Mouse (Mus musculus) cerebral cortex, adult 2 months (tissue): ENCODE results near the gene Zfp94.

ENCODE experiments used
- WGBS: fragments of 180-500 bp; shearing (Covaris S2); methylation state at CpG from one replicate; pipeline ENCODE4 v1.1.7; 2018; 5-methylcytosine and 5-hydroxymethylcytosine counted together

Zfp94 gene

GRCm38 (mm10) chr7:24274456-24274855 lies 42.0 kb downstream of the Zfp94 start:
- 93% methylated on average over 4 of the region's 4 CpGs for WGBS

DNA sequence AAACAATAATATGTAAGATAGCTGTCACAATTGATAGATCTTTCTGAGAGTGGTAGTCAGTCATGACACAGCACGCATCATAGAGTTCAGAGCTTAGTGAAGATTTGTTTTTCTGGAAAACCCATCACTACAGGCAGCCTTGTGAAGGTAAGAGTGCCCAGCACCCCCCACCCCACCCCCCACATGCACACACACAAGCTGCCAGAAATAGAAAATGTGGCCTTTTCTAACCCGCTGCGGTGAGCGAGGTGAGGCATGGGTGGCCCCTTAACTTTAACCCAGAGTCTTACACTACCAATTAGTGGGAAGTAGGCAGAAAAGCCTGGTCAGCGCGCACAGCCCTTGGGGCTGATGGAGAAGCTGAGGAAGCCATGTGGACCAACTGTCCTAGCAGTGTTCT lies 45.3 kb downstream of the Zfp94 start:
- 97% methylated on average over 6 of the region's 6 CpGs for WGBS

DNA sequence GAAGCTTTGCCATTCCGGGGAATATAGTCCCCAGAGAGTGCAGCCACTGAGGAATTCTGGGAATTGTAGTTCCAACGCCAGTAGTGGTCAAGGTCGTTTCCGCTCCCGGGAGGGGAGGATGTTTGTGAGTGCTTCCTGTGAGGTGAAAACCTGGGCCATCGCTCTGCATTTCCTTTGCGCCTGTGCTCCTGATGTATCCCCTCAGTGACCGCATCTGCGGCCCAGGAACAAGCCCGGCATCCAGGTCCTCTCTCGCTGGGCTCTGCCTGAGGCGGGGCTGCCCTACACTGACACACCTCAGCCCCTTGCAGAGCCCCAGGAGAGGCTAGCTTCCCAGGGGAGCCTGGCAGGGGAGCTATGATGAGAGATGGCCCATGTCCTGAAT lies 46.2 kb downstream of the Zfp94 start, which contains the start of gene Zfp93:
Gene Zfp93, plus strand, starts transcription at position 133 of the 385 bp plus-strand sequence.
- under 1% methylated on average over 12 of the region's 12 CpGs for WGBS

DNA sequence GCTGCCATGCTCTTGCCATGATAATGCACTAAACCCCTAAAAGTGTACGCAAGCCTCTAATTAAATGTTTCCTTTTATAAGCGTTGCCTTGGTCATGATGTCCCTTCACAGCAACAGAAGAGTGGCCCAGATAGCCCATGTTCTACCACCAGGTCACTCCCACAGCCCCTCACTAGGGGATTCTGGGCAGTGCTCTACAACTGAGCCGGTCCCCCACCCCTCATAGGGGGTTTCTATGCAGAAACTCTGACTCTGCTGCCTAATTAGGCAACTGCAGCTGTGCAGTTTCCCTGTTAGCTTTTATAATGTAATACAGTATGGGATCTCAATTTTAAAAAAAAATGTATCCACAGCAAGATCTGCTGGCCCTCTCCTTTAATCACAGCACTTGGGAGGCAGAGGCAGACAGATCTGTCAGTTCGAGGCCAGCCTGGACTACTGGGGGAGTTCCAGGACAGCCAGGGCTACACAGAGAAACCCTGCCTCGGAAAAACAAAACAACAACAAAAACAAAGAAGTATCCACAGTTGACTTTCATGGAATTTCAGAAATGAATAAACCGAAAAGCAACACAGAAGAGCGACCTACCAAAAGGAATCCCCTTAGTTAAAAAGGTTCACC lies 46.7 kb downstream of the Zfp94 start:
- 25% methylated on average over 7 of the region's 7 CpGs for WGBS

- 88% methylated on average over 3 of the region's 3 CpGs for WGBS
Measured at GRCm38 (mm10) chr7:24269256-24269655, 47.2 kb downstream of the Zfp94 start.

DNA sequence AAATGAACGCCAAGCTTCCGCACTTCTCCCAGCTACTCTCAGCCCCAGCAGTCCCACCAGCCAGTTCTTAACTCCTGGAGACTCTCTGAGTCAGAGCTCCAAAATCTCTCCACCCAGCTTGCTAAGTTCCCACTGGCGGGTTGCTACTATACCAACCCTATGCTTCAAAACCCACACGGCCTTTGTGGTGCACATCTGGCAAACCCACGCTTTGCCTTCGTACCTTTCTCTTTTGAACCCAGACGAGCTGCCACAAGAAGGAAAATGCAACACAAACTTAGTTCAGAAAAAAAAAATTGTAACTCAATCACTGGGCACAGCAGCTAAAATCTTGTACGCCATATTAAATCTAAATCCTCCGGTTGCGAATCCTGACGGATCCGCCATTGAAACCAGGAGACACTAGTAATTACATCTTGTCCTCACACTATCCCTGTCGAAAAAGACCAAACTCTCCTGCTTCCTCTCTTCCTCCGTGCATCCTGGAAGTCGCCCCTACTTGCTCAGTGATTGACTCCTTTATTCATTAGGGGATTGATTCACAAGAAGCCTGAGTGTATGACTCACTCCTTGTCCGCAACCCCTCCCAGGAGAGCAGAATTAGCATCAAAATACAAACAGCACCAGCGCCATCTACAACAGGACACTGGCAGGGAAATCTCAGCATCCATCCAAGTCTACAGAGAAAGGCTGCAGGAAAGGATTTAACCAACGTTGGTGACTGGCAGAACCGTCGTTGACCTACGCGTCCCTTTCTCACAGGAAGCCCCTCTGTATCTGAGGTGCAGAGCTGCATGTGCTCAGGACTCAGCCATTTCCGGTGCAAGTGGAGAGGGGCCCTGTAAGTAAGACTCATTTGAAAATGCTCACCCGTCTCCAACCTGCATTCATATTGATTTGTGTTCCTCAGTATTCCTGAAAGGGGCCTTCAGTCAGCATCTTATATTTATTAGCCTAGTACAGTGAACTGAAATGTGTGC lies 48.0 kb downstream of the Zfp94 start:
- 63% methylated on average over 24 of the region's 24 CpGs for WGBS

- WGBS: 88% methylated on average over 4 of the region's 4 CpGs
Measured at GRCm38 (mm10) chr7:24260000-24260312, 56.5 kb downstream of the Zfp94 start.

- WGBS: 82% methylated on average over 13 of the region's 13 CpGs
Measured at GRCm38 (mm10) chr7:24259306-24259999, 57.0 kb downstream of the Zfp94 start.

GRCm38 (mm10) chr7:24254633-24255474 lies 61.6 kb downstream of the Zfp94 start, which contains the start of gene Zfp108:
Gene Zfp108, plus strand, starts transcription at chr7:24254794.
- WGBS: 13% methylated on average over 21 of the region's 21 CpGs

DNA sequence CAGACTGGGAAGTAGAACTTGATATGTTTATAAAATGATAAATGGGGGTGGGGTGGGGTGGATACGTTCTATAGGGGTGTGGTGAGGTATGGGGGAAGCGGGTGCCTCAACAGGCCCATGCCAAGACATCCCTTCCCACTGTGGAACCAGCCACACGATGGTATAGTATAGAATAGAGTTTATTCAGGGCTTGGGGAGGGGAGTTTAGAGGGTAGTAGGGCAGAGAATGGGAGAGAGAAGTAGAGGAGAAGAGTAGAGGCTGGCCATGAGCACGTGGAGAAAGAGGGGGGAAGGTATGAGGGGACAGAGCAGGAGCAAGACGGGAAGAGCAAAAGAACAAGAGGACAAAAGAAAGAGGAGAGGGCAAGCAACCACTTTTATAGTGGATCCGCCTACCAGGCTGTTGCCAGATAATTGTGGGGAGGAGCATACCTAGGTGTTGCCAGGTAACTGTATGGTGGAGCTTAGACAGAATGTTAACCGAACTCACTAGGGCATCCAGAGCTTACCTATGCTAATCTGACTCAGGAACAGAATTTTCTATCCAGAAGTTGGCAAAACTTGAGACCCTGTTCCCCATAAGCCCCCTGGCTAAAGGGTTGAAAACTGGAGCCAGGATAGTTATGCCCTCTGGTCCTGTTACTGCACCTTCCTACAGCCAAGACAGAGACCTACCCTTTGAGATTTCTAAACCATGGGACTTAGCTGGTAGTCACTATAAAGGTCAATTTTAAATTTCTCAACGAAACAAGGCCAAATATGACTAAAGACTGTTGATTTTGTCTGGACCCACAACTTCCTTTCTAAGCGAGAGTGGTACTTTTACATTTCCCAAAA lies 62.5 kb downstream of the Zfp94 start:
- 57% methylated on average over 9 of the region's 9 CpGs for WGBS
